Mouse (Mus musculus): ENCODE results near the gene Pard3. TPM values are rescaled to one million over a fixed set of nuclear protein-coding genes. Genes with fewer than 3 reads are reported as not detected.

Pard3 gene
- polyA plus RNA-seq, 1 experiment, result 13.2 TPM

DNA sequence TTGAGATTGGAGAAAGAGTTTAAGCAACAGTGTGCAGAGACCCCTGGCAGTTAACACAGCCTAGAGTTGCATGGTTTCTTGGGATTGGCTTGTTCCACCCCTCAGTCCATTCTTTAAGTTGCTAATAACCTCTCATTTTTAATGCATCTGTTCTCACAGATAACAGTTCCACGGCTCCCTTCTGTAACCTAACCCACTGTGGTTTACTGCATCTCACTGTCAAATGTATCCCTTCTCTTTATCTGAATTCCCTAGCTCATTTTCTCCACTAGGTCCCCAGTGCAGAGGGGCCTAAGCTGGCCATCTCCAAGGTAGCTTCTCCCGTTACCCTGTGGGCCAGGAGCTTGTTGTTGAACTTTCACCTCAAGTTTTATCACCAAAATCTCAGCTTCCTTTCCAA, 492.1 kb downstream of the Pard3 start:
- Histone ChIP-seq H3K27me3 (ENCODE audit: control insufficient read depth, insufficient read depth, low read length) (no peaks in the 10 kb centered on the region; the same call in 1 of the 2 replicates), H3K4me3 (replicated peaks; ENCODE audit: insufficient read depth, low read depth, low read length) (no peak overlapping the region), H3K4me1 (ENCODE audit: control insufficient read depth, insufficient read depth, low read length) (no peaks in the 10 kb centered on the region), H3K27ac (ENCODE audit: insufficient read depth, low read length) (no peak overlapping the region)
- TF ChIP-seq POLR2A (IDR thresholded peaks at IDR 0.05; ENCODE audit: borderline replicate concordance, insufficient read depth, low read length) (no peak), CTCF (IDR thresholded peaks at IDR 0.05; ENCODE audit: borderline replicate concordance, insufficient read depth, low read depth, low read length) (no peak)
- 84% methylated on average over 2 of the region's 2 CpGs for WGBS
- DNase-seq, result no peak

DNA sequence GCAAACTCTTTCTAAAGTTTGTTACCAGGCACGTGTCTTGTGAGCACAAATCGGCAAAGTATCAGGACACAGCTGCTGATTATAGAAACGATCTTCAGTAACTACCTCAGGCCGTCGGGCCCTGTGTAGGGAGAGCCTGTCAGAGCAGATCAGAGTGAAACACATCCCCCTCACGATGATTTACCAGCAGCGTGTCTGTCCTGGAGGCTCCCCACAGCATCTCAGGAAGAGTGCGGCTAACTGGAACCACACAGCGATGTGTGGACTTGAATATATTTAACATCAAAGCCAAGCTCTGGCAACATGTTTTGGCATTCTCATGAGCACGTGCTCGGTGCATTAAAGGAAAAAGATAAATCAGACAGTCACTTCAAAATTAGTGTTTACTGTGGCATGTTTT, 493.3 kb downstream of the Pard3 start:
- no peak overlapping the region for H3K4me3 ChIP-seq (replicated peaks; ENCODE audit: insufficient read depth, low read depth, low read length)
- TF ChIP-seq CTCF (IDR thresholded peaks at IDR 0.05; ENCODE audit: borderline replicate concordance, insufficient read depth, low read depth, low read length) (no peak), POLR2A (IDR thresholded peaks at IDR 0.05; ENCODE audit: borderline replicate concordance, insufficient read depth, low read length) (no peak)
- H3K27me3 ChIP-seq (ENCODE audit: control insufficient read depth, insufficient read depth, low read length), result no peaks in the 10 kb centered on the region; the same call in 1 of the 2 replicates
- H3K27ac ChIP-seq (ENCODE audit: insufficient read depth, low read length), result no peak overlapping the region
- no peaks in the 10 kb centered on the region for H3K4me1 ChIP-seq (ENCODE audit: control insufficient read depth, insufficient read depth, low read length)
- no peak for DNase-seq
- WGBS, result 25% methylated on average over 11 of the region's 11 CpGs

DNA sequence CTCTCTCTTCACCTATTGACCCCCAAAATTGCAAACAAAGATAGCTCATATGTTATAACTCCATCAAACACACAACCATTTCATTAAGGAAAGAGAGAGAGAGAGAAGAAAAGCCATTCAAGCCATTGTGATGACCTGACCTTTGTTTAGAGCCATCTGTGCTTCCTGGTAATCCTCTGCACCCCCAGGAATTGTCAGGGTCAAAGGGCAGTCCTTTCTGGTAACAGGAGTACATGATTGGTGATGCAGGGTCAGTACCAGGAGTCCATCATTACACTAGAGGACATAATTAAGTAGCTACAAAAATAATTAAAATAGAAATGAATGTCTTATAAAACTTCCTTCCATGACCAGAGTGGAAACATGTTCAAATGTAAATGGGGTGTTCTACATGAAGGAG, 493.9 kb downstream of the Pard3 start:
- H3K4me1 ChIP-seq (ENCODE audit: control insufficient read depth, insufficient read depth, low read length), result no peaks in the 10 kb centered on the region
- no peaks in the 10 kb centered on the region; the same call in 1 of the 2 replicates for H3K27me3 ChIP-seq (ENCODE audit: control insufficient read depth, insufficient read depth, low read length)
- no peak for DNase-seq
- TF ChIP-seq CTCF (IDR thresholded peaks at IDR 0.05; ENCODE audit: borderline replicate concordance, insufficient read depth, low read depth, low read length) (no peak), POLR2A (IDR thresholded peaks at IDR 0.05; ENCODE audit: borderline replicate concordance, insufficient read depth, low read length) (no peak)
- no peak overlapping the region for H3K4me3 ChIP-seq (replicated peaks; ENCODE audit: insufficient read depth, low read depth, low read length)
- H3K27ac ChIP-seq (ENCODE audit: insufficient read depth, low read length), result no peak overlapping the region

DNA sequence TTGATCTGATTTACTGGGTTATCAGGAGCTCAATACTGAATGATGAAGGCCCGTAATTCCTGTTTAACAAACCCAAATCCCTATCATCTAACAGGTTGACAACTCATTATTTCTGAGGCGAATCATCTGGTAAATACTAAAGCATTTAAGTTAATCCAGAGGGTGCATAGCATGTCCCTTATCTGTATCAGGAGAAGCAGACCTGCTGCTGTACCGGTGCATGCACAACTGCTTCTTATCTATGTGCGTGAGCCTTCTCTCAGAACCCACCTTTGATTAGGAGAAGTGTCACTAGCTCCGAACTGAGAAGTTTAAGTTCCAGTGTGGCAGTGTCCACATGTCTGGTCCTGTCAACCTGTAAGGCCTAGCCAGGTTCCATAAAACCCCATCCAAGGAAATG, 499.9 kb downstream of the Pard3 start:
- H3K27ac ChIP-seq (ENCODE audit: insufficient read depth, low read length), result no peak overlapping the region
- no peaks in the 10 kb centered on the region for H3K4me1 ChIP-seq (ENCODE audit: control insufficient read depth, insufficient read depth, low read length)
- TF ChIP-seq CTCF (IDR thresholded peaks at IDR 0.05; ENCODE audit: borderline replicate concordance, insufficient read depth, low read depth, low read length) (no peak), POLR2A (IDR thresholded peaks at IDR 0.05; ENCODE audit: borderline replicate concordance, insufficient read depth, low read length) (no peak)
- no peaks in the 10 kb centered on the region; the same call in 1 of the 2 replicates for H3K27me3 ChIP-seq (ENCODE audit: control insufficient read depth, insufficient read depth, low read length)
- no peak for DNase-seq
- no peak overlapping the region for H3K4me3 ChIP-seq (replicated peaks; ENCODE audit: insufficient read depth, low read depth, low read length)
- WGBS, result 98% methylated on average over 5 of the region's 5 CpGs

DNA sequence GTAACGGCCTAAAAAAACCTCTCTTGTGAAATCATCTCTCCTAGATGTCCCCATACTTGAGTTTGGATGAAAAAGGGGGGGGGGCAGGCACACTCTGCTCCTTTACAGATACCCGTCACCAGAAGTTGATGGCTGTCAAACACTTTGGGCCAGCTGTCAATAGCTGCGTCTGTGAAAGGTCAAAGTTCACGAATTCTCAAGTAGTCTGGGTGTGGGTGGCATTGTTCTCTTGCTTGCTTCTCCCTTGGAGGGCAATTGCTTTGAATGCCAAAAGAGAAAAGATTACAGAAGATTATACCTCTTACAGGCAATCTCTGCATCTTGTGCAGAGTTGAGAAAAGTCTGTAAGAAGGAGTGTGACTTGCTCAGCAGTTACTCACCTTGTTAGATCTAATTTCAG, 500.7 kb downstream of the Pard3 start:
- no peak overlapping the region for H3K4me3 ChIP-seq (replicated peaks; ENCODE audit: insufficient read depth, low read depth, low read length)
- no peaks in the 10 kb centered on the region for H3K4me1 ChIP-seq (ENCODE audit: control insufficient read depth, insufficient read depth, low read length)
- no peak overlapping the region for H3K27ac ChIP-seq (ENCODE audit: insufficient read depth, low read length)
- no peak for TF ChIP-seq CTCF (IDR thresholded peaks at IDR 0.05; ENCODE audit: borderline replicate concordance, insufficient read depth, low read depth, low read length)
- no peak for TF ChIP-seq POLR2A (IDR thresholded peaks at IDR 0.05; ENCODE audit: borderline replicate concordance, insufficient read depth, low read length)
- H3K27me3 ChIP-seq (ENCODE audit: control insufficient read depth, insufficient read depth, low read length), result no peaks in the 10 kb centered on the region; the same call in 1 of the 2 replicates
- 60% methylated on average over 4 of the region's 4 CpGs for WGBS
- no peak for DNase-seq

DNA sequence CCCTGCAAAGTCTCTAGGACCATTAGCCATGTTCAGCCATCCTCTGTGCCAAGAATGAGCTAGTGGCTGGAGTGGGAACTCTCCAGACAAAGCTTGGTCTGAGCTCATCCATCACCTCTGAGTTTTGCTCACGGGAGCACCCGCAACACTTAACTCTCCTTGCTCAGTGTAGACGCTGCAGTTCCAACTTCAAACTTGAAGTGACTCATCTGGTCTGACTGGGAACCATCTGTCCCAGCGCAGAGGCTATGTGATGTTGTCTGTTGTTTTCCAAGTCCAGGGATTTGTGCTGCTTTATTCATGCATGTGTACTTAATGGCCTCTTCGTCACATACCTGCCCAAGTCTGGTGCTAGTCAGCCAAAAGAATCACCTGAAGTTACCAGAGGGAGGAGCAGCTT, 505.5 kb downstream of the Pard3 start:
- Histone ChIP-seq H3K27me3 (ENCODE audit: control insufficient read depth, insufficient read depth, low read length) (no peaks in the 10 kb centered on the region), H3K4me3 (replicated peaks; ENCODE audit: insufficient read depth, low read depth, low read length) (no peak overlapping the region), H3K27ac (ENCODE audit: insufficient read depth, low read length) (no peak overlapping the region), H3K4me1 (ENCODE audit: control insufficient read depth, insufficient read depth, low read length) (no peaks in the 10 kb centered on the region)
- no peak for DNase-seq
- WGBS, result 41% methylated on average over 5 of the region's 5 CpGs
- no peak for TF ChIP-seq CTCF (IDR thresholded peaks at IDR 0.05; ENCODE audit: borderline replicate concordance, insufficient read depth, low read depth, low read length)
- no peak for TF ChIP-seq POLR2A (IDR thresholded peaks at IDR 0.05; ENCODE audit: borderline replicate concordance, insufficient read depth, low read length)

DNA sequence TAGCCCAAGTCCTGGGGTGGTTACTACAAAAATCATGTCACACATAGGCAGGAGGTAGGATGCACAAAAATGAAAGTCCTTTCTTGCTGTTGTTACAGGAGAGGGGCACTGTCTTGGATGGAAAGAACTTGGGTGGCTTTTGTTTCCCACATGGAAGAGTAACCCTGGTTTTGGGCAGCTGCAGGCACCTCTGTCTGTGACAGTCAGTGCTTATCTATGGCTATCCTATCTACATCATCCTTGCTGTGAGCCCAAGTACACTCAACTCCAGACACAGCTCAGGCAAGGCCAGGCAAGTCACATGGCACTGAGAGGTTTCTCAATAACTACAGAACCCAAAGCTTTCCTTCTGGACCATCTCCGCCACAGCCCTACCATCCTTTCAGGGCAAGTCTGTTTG, 506.8 kb downstream of the Pard3 start:
- Histone ChIP-seq H3K27me3 (ENCODE audit: control insufficient read depth, insufficient read depth, low read length) (no peaks in the 10 kb centered on the region), H3K4me3 (replicated peaks; ENCODE audit: insufficient read depth, low read depth, low read length) (no peak overlapping the region), H3K4me1 (ENCODE audit: control insufficient read depth, insufficient read depth, low read length) (no peaks in the 10 kb centered on the region), H3K27ac (ENCODE audit: insufficient read depth, low read length) (no peak overlapping the region)
- WGBS, result 100% methylated on average over 1 of the region's 1 CpGs
- no peak for TF ChIP-seq CTCF (IDR thresholded peaks at IDR 0.05; ENCODE audit: borderline replicate concordance, insufficient read depth, low read depth, low read length)
- no peak for TF ChIP-seq POLR2A (IDR thresholded peaks at IDR 0.05; ENCODE audit: borderline replicate concordance, insufficient read depth, low read length)
- no peak for DNase-seq

DNA sequence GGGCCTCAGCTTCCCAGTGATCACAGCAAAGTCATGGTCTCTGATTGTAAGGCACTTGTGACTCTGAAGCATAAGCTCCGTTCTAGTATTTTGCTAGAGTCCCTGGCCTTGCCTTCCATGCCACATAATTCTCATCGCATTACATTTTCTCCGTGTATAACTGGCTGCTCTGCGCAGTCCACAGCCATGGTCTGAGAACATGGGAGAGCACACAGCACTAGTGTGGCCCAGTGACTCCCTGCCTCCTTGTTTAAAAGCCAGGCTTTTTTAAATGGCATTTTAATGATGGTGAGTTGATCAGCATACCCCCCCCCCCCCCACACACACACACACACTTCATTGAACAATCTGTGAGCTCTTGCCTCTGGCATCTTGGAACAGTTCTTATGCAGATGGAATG, 508.8 kb downstream of the Pard3 start:
- no peak overlapping the region for H3K4me3 ChIP-seq (replicated peaks; ENCODE audit: insufficient read depth, low read depth, low read length)
- TF ChIP-seq CTCF (IDR thresholded peaks at IDR 0.05; ENCODE audit: borderline replicate concordance, insufficient read depth, low read depth, low read length), result no peak
- no peak for TF ChIP-seq POLR2A (IDR thresholded peaks at IDR 0.05; ENCODE audit: borderline replicate concordance, insufficient read depth, low read length)
- no peaks in the 10 kb centered on the region for H3K4me1 ChIP-seq (ENCODE audit: control insufficient read depth, insufficient read depth, low read length)
- H3K27ac ChIP-seq (ENCODE audit: insufficient read depth, low read length), result no peak overlapping the region
- no peaks in the 10 kb centered on the region for H3K27me3 ChIP-seq (ENCODE audit: control insufficient read depth, insufficient read depth, low read length)
- WGBS, result 90% methylated on average over 4 of the region's 4 CpGs
- DNase-seq, result no peak

Measured in cerebellum, adult 2 months (tissue).